Mouse (Mus musculus): ENCODE results near the gene R3hdml.

R3hdml gene

GRCm38 (mm10) chr2:163492018-163492417, at the start of gene R3hdml:
Gene R3hdml, plus strand, starts transcription at chr2:163492318.
- DNase-seq: no peak

GRCm38 (mm10) chr2:163443543-163443942, 48.6 kb upstream of the R3hdml start:
- DNase-seq: peak; percentile 88 to 91

- DNase-seq: no peak
These were observed 48.1 kb upstream of the R3hdml start for GRCm38 (mm10) chr2:163444017-163444416.

GRCm38 (mm10) chr2:163447375-163447774, 44.7 kb upstream of the R3hdml start:
- DNase-seq: no peak

- no peak for DNase-seq
These were observed 42.8 kb upstream of the R3hdml start for GRCm38 (mm10) chr2:163449276-163449675.

- DNase-seq: peak in 1 of 2 experiments; percentile 39
These were observed 41.3 kb upstream of the R3hdml start for GRCm38 (mm10) chr2:163450668-163451295.

GRCm38 (mm10) chr2:163452738-163453137, 39.4 kb upstream of the R3hdml start:
- DNase-seq: no peak

GRCm38 (mm10) chr2:163453378-163453777, 38.7 kb upstream of the R3hdml start:
- peak; percentile 34 to 50 for DNase-seq

- DNase-seq: peak; percentile 61 to 63
These were observed 33.4 kb upstream of the R3hdml start for GRCm38 (mm10) chr2:163458539-163459265.

GRCm38 (mm10) chr2:163459380-163459779, 32.7 kb upstream of the R3hdml start:
- DNase-seq: no peak

GRCm38 (mm10) chr2:163460622-163461021, 31.5 kb upstream of the R3hdml start:
- peak in 1 of 2 experiments; percentile 3 for DNase-seq

- DNase-seq: peak in 1 of 2 experiments; percentile 1
These were observed 30.8 kb upstream of the R3hdml start for GRCm38 (mm10) chr2:163461307-163461706.

- DNase-seq: peak in 1 of 2 experiments; percentile 1
These were observed 29.7 kb upstream of the R3hdml start for GRCm38 (mm10) chr2:163462386-163462785.

- no peak for DNase-seq
These were observed 29.3 kb upstream of the R3hdml start for GRCm38 (mm10) chr2:163462801-163463200.

- DNase-seq: no peak
These were observed 28.8 kb upstream of the R3hdml start for GRCm38 (mm10) chr2:163463251-163463769.

GRCm38 (mm10) chr2:163463998-163464397, 28.1 kb upstream of the R3hdml start:
- DNase-seq: peak in 1 of 2 experiments; percentile 29

GRCm38 (mm10) chr2:163464562-163464961, 27.6 kb upstream of the R3hdml start:
- DNase-seq: no peak

- DNase-seq: no peak
These were observed 25.3 kb upstream of the R3hdml start for GRCm38 (mm10) chr2:163466771-163467170.

- DNase-seq: no peak
These were observed 24.5 kb upstream of the R3hdml start for GRCm38 (mm10) chr2:163467585-163467984.

GRCm38 (mm10) chr2:163468866-163469265, 23.3 kb upstream of the R3hdml start:
- DNase-seq: no peak

- DNase-seq: no peak
These were observed 22.4 kb upstream of the R3hdml start for GRCm38 (mm10) chr2:163469711-163470110.

- no peak for DNase-seq
These were observed 21.0 kb upstream of the R3hdml start for GRCm38 (mm10) chr2:163471136-163471535.

GRCm38 (mm10) chr2:163471710-163472465, 20.2 kb upstream of the R3hdml start:
- no peak for DNase-seq
